Mouse (Mus musculus): Measurements from ENCODE around the gene Senp3. TPM values are rescaled to one million over a fixed set of nuclear protein-coding genes. Genes with fewer than 3 reads are reported as not detected.

Gene Senp3
- polyA plus RNA-seq, 1 experiment from 2014 or later, result 36.0 TPM

GRCm38 (mm10) chr11:69712954-69713672 lies 31.2 kb upstream of the Senp3 start:
- Histone ChIP-seq H3K9ac (replicated peaks; ENCODE audit: low read depth) (no peak overlapping the region), H3K9me3 (ENCODE audit: low read length) (no peaks in the 10 kb centered on the region), H3K4me1 (ENCODE audit: insufficient read depth, low read depth, low read length) (no peaks in the 10 kb centered on the region), H3K36me3 (ENCODE audit: insufficient read depth, low read length) (no peaks in the 10 kb centered on the region), H3K4me3 (ENCODE audit: low read depth, low read length) (no peak overlapping the region), H3K27me3 (replicated peaks; ENCODE audit: insufficient read depth, low read length) (no peaks in the 10 kb centered on the region), H3K4me2 (replicated peaks; ENCODE audit: low read depth, low read length) (no peak overlapping the region), H3K27ac (ENCODE audit: low read length) (no peak overlapping the region)
- TF ChIP-seq EP300 (IDR thresholded peaks at IDR 0.05), result no peak
- TF ChIP-seq CTCF (IDR thresholded peaks at IDR 0.05), result no peak
- DNase-seq (ENCODE audit: low spot score) (no peak), ATAC-seq (no peak)
- 75% methylated on average over 20 of the region's 20 CpGs for WGBS

- Histone ChIP-seq H3K4me2 (replicated peaks; ENCODE audit: low read depth, low read length) (no peak overlapping the region), H3K27ac (ENCODE audit: low read length) (no peak overlapping the region), H3K27me3 (replicated peaks; ENCODE audit: insufficient read depth, low read length) (no peaks in the 10 kb centered on the region), H3K9me3 (ENCODE audit: low read length) (no peaks in the 10 kb centered on the region), H3K4me1 (ENCODE audit: insufficient read depth, low read depth, low read length) (no peaks in the 10 kb centered on the region), H3K36me3 (ENCODE audit: insufficient read depth, low read length) (no peaks in the 10 kb centered on the region), H3K9ac (replicated peaks; ENCODE audit: low read depth) (no peak overlapping the region), H3K4me3 (ENCODE audit: low read depth, low read length) (no peak overlapping the region)
- WGBS, result 62% methylated on average over 2 of the region's 2 CpGs
- DNase-seq (ENCODE audit: low spot score) (no peak), ATAC-seq (no peak)
- no peak for TF ChIP-seq CTCF (IDR thresholded peaks at IDR 0.05)
- TF ChIP-seq EP300 (IDR thresholded peaks at IDR 0.05), result no peak
These were observed 29.2 kb upstream of the Senp3 start for GRCm38 (mm10) chr11:69711082-69711481.

GRCm38 (mm10) chr11:69710470-69710869 lies 28.6 kb upstream of the Senp3 start:
- H3K27me3 ChIP-seq (replicated peaks; ENCODE audit: insufficient read depth, low read length), result no peaks in the 10 kb centered on the region
- TF ChIP-seq EP300 (IDR thresholded peaks at IDR 0.05) (no peak), CTCF (IDR thresholded peaks at IDR 0.05) (no peak)
- no peaks in the 10 kb centered on the region for H3K9me3 ChIP-seq (ENCODE audit: low read length)
- ATAC-seq, result no peak
- H3K9ac ChIP-seq (replicated peaks; ENCODE audit: low read depth), result no peak overlapping the region
- H3K4me1 ChIP-seq (ENCODE audit: insufficient read depth, low read depth, low read length), result no peaks in the 10 kb centered on the region
- H3K36me3 ChIP-seq (ENCODE audit: insufficient read depth, low read length), result no peaks in the 10 kb centered on the region
- DNase-seq (ENCODE audit: low spot score), result no peak
- 75% methylated on average over 3 of the region's 3 CpGs for WGBS
- no peak overlapping the region for H3K27ac ChIP-seq (ENCODE audit: low read length)
- H3K4me3 ChIP-seq (ENCODE audit: low read depth, low read length), result no peak overlapping the region
- no peak overlapping the region for H3K4me2 ChIP-seq (replicated peaks; ENCODE audit: low read depth, low read length)

DNA sequence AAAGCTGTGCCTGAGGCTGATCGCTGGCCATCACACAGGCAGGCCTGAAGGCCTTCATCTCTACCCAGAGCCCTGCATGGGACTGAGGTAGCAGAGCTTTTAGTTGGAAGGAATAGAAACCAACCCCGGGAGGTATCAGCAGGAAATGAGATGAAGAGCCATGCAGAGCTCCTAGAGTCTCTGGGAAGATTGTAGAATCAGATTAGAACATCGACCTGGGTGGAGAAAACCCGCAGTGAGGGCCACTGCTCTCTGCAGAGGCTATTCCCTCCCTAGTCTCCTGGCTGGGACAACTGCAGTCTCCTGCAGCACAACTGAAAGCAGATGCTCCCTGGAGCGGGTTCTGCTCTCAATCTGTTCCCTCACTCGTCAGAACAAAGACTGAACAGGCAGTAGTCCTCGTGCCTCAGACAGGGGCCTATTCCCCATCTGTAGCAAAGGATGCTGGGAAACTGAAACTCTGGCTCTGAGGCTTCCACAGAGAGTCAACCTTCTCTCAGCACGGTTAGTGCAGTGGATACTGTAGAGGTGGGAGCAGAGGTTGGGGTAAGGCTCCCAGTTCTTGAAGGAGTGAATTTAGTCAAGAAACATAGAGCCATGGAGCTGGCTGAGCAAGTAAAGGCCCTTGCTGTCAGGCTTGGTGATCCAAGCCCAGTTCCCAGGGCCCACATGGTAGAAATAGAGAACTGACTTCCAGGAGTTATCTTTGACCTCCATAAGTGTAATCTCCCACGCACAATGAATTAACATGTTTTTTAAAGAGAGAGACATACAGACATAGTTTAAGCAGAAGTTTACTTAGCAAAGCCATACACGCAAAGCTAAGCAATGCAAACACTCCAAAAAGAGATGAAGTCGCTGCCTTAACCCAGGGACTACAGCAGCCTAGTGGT lies 27.9 kb upstream of the Senp3 start:
- Histone ChIP-seq H3K4me3 (ENCODE audit: low read depth, low read length) (no peak overlapping the region), H3K27me3 (replicated peaks; ENCODE audit: insufficient read depth, low read length) (no peaks in the 10 kb centered on the region), H3K9ac (replicated peaks; ENCODE audit: low read depth) (no peak overlapping the region), H3K4me2 (replicated peaks; ENCODE audit: low read depth, low read length) (no peak overlapping the region), H3K9me3 (ENCODE audit: low read length) (no peaks in the 10 kb centered on the region), H3K4me1 (ENCODE audit: insufficient read depth, low read depth, low read length) (no peaks in the 10 kb centered on the region), H3K27ac (ENCODE audit: low read length) (no peak overlapping the region), H3K36me3 (ENCODE audit: insufficient read depth, low read length) (no peaks in the 10 kb centered on the region)
- DNase-seq (ENCODE audit: low spot score), result no peak
- WGBS, result 41% methylated on average over 11 of the region's 11 CpGs
- no peak for TF ChIP-seq CTCF (IDR thresholded peaks at IDR 0.05)
- no peak for TF ChIP-seq EP300 (IDR thresholded peaks at IDR 0.05)
- no peak for ATAC-seq

DNA sequence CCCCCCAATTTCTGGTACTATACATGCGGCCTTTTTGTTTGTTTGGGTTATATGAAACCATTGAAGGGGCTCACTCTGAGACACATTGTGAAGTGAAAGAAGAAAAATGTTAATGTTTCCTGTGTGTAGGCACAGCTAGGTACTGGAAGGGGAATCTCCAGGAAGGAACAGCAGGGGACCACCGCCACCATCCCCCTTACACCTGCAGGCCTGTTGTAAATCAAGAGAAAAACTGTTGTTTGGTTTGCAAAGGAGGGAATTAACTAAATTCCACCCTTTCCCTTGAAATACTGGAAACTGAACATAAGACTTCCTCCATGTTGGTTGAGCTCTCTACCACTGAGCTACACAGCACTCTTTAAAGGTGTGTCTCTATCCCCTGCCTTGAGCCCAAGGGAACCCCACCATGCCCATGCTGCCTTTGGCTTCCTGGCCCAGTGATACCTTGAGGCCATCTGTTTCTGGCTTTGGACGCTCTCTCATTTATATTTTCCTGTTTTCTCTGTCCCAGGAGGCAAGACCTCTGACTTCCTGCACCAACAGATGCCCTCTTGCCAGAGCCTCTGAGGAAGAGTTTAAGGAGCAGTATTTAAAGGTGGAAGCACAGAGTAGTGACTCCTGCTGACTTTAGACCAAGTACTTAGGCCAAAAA lies 26.9 kb upstream of the Senp3 start:
- H3K4me3 ChIP-seq (ENCODE audit: low read depth, low read length), result no peak overlapping the region
- whole genome bisulfite sequencing, result 76% methylated on average over 3 of the region's 3 CpGs
- no peak overlapping the region for H3K4me2 ChIP-seq (replicated peaks; ENCODE audit: low read depth, low read length)
- no peaks in the 10 kb centered on the region for H3K9me3 ChIP-seq (ENCODE audit: low read length)
- no peak overlapping the region for H3K9ac ChIP-seq (replicated peaks; ENCODE audit: low read depth)
- H3K27me3 ChIP-seq (replicated peaks; ENCODE audit: insufficient read depth, low read length), result no peaks in the 10 kb centered on the region
- no peaks in the 10 kb centered on the region for H3K36me3 ChIP-seq (ENCODE audit: insufficient read depth, low read length)
- H3K27ac ChIP-seq (ENCODE audit: low read length), result no peak overlapping the region
- ATAC-seq, result no peak
- DNase-seq (ENCODE audit: low spot score), result no peak
- H3K4me1 ChIP-seq (ENCODE audit: insufficient read depth, low read depth, low read length), result no peaks in the 10 kb centered on the region
- TF ChIP-seq EP300 (IDR thresholded peaks at IDR 0.05), result no peak
- no peak for TF ChIP-seq CTCF (IDR thresholded peaks at IDR 0.05)

- ATAC-seq, result no peak
- no peak overlapping the region for H3K9ac ChIP-seq (replicated peaks; ENCODE audit: low read depth)
- TF ChIP-seq EP300 (IDR thresholded peaks at IDR 0.05) (no peak), CTCF (IDR thresholded peaks at IDR 0.05) (no peak)
- no peak overlapping the region for H3K4me3 ChIP-seq (ENCODE audit: low read depth, low read length)
- no peaks in the 10 kb centered on the region for H3K4me1 ChIP-seq (ENCODE audit: insufficient read depth, low read depth, low read length)
- no peaks in the 10 kb centered on the region for H3K27me3 ChIP-seq (replicated peaks; ENCODE audit: insufficient read depth, low read length)
- no peaks in the 10 kb centered on the region for H3K9me3 ChIP-seq (ENCODE audit: low read length)
- 83% methylated on average over 4 of the region's 4 CpGs for WGBS
- no peak for DNase-seq (ENCODE audit: low spot score)
- H3K4me2 ChIP-seq (replicated peaks; ENCODE audit: low read depth, low read length), result no peak overlapping the region
- no peaks in the 10 kb centered on the region for H3K36me3 ChIP-seq (ENCODE audit: insufficient read depth, low read length)
- no peak overlapping the region for H3K27ac ChIP-seq (ENCODE audit: low read length)
These were observed 26.0 kb upstream of the Senp3 start for GRCm38 (mm10) chr11:69707873-69708381.
